8 mouse cellular contexts compared by ENCODE assay signal in genomic region chr7:130762071-130762897, GRCm38 (mm10). TPM values are rescaled to one million over a fixed set of nuclear protein-coding genes. Genes with fewer than 3 reads are reported as not detected.
A peak's percentile ranks its signal among the peaks of the same experiment; 100 is the strongest.
DNase-seq lines count a peak whose midpoint lies in the region; ATAC-seq and TF ChIP-seq lines count a peak whose summit lies in the region.

No protein-coding gene starts in this region.

- intact Hi-C loops in heart, postnatal 10 days (cut with DNase I), result loop anchor here (2.0 kb wide), 2 partner anchors 89 to 229 kb away; no protein-coding TSS in a partner anchor

- WGBS in forebrain, embryonic 12.5 days, result 40% methylated on average over 17 of the region's 17 CpGs
- 36% methylated on average over 17 of the region's 17 CpGs for WGBS in liver, postnatal 0 days (ENCODE audit: insufficient replicate concordance)
- WGBS in neural tube, embryonic 14.5 days, result 39% methylated on average over 17 of the region's 17 CpGs

- peaks cover 5% of the 10 kb centered on the region; the same call in 1 of the 2 replicates for H3K4me1 ChIP-seq in forebrain, embryonic 12.5 days
- H3K4me1 ChIP-seq in liver, postnatal 0 days (ENCODE audit: insufficient read depth), result no peaks in the 10 kb centered on the region
- H3K4me1 ChIP-seq in neural tube, embryonic 14.5 days (ENCODE audit: control insufficient read depth, insufficient read depth, low read length), result no peaks in the 10 kb centered on the region

- H3K4me3 ChIP-seq in forebrain, embryonic 12.5 days (replicated peaks), result no peak overlapping the region
- no peak overlapping the region for H3K4me3 ChIP-seq in liver, postnatal 0 days (ENCODE audit: low read depth, low read length)
- H3K4me3 ChIP-seq in neural tube, embryonic 14.5 days (ENCODE audit: low read depth, low read length), result no peak overlapping the region

- peak overlapping the region; percentile 70 for H3K27ac ChIP-seq in forebrain, embryonic 12.5 days
- H3K27ac ChIP-seq in liver, postnatal 0 days (ENCODE audit: low read depth), result no peak overlapping the region
- no peak overlapping the region for H3K27ac ChIP-seq in neural tube, embryonic 14.5 days (ENCODE audit: low read depth, low read length)

- no peaks in the 10 kb centered on the region for H3K9me3 ChIP-seq in forebrain, embryonic 12.5 days
- no peaks in the 10 kb centered on the region for H3K9me3 ChIP-seq in liver, postnatal 0 days (ENCODE audit: low read length)
- H3K9me3 ChIP-seq in neural tube, embryonic 14.5 days (ENCODE audit: control insufficient read depth, low read length), result no peaks in the 10 kb centered on the region

- H3K4me2 ChIP-seq in forebrain, embryonic 12.5 days, result no peak overlapping the region
- H3K4me2 ChIP-seq in liver, postnatal 0 days (ENCODE audit: low read depth, low read length), result no peak overlapping the region
- no peak overlapping the region for H3K4me2 ChIP-seq in neural tube, embryonic 14.5 days (ENCODE audit: low read depth, low read length)

- peaks cover 52% of the 10 kb centered on the region for H3K36me3 ChIP-seq in forebrain, embryonic 12.5 days (replicated peaks)
- H3K36me3 ChIP-seq in liver, postnatal 0 days (replicated peaks; ENCODE audit: insufficient read depth, low read length), result peaks cover 5% of the 10 kb centered on the region
- peaks cover 27% of the 10 kb centered on the region for H3K36me3 ChIP-seq in neural tube, embryonic 14.5 days (ENCODE audit: control insufficient read depth, insufficient read depth, low read length)

- ATAC-seq in cerebellum, adult (ENCODE audit: insufficient number of reproducible peaks, low FRiP score, low TSS enrichment), result peak; percentile 71; the same call in 1 of the 2 replicates
- ATAC-seq in forebrain, embryonic 12.5 days (ENCODE audit: low FRiP score), result peak; percentile 73
- ATAC-seq in liver, postnatal 0 days, result peak; percentile 46; the same call in 1 of the 2 replicates
- peak; percentile 70 for ATAC-seq in neural tube, embryonic 14.5 days (ENCODE audit: low read depth)

- peak; percentile 75 for TF ChIP-seq CTCF in liver, postnatal 0 days (IDR thresholded peaks at IDR 0.05; ENCODE audit: low read depth)

- H3K27me3 ChIP-seq in forebrain, embryonic 12.5 days, result no peaks in the 10 kb centered on the region
- no peaks in the 10 kb centered on the region for H3K27me3 ChIP-seq in liver, postnatal 0 days (ENCODE audit: insufficient read depth, low read length)
- H3K27me3 ChIP-seq in neural tube, embryonic 14.5 days (ENCODE audit: control insufficient read depth, insufficient read depth, low read length), result no peaks in the 10 kb centered on the region

- H3K9ac ChIP-seq in forebrain, embryonic 12.5 days, result no peak overlapping the region
- no peak overlapping the region for H3K9ac ChIP-seq in liver, postnatal 0 days (replicated peaks)
- no peak overlapping the region for H3K9ac ChIP-seq in neural tube, embryonic 14.5 days (replicated peaks; ENCODE audit: low read depth, low read length)

- no peak for TF ChIP-seq EP300 in liver, postnatal 0 days (IDR thresholded peaks at IDR 0.05; ENCODE audit: low read depth)

- DNase-seq in MEL-GATA-1-ER (ENCODE audit: extremely low read depth, low read depth), result peak; percentile 53
- peak; percentile 81 to 88 for DNase-seq in heart, postnatal 10 days
- peak; percentile 71 to 79 for DNase-seq in kidney, postnatal 36 days
- peak; percentile 59 for DNase-seq in liver, postnatal 0 days
- peak; percentile 75 for DNase-seq in testis, postnatal 10 days (ENCODE audit: low spot score)

RNA-seq across cellular contexts. Expression of gene Btbd16, which starts 11.6 kb away (rescaled TPM):
- polyA plus RNA-seq in forebrain, embryonic 12.5 days (2016; fragmentation: Nextera tagmentation; extraction: Ambion mirVana), result not detected in 2 replicates
- total RNA-seq in heart, postnatal 10 days (2021), result under 1 TPM in 1 of 2 experiments, not detected in 1; 0.22 TPM
- 0.38 and 0.52 TPM in 2 replicates for polyA plus RNA-seq in liver, postnatal 0 days (2015; fragmentation: Nextera tagmentation; extraction: Ambion mirVana)
- 0.18 TPM in 1 of 2 replicates, not detected in the other for polyA plus RNA-seq in neural tube, embryonic 14.5 days (2014; fragmentation: Nextera tagmentation; extraction: Ambion mirVana)
